11 mouse cellular contexts compared by ENCODE assay signal in the genomic region with DNA sequence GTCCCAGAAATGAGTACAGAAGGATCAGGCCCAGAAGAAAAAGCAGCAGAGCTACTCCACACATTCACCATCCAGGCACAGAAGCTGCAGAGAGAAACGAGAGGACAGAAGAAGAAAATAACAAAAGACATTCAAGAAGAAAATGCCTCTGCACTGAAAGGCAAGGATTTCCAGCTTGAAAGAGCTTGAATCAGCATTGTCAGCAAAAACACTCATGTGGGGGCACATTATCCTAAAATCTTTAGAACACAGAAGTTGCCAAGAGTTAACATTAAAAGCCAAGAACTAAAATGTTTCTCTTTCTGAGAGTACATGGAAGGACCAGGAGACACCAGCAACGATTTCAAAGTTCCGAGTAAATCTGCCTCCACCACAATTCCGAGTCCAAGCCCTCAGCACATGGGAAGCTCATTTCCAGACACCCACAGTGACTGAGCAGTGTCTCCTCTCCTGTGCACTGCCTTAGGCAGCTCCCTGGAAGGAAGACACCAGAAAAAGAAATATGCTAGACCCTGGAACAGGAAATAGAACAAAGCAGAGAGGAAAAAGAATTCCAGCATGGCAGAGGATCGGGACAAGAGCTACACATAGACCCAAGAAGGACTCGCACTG.
"Had no signal": no experiment of that assay in that cellular context is flagged by ENCODE, and none has a peak within 500 bp of the region (broad histone marks: within the 10 kb centered on the region; RNA-seq: fewer than 3 reads in every experiment).

No protein-coding gene starts in this region.

- H3K4me3 ChIP-seq: limb, embryonic 15.5 days; liver, embryonic 12.5 days had no signal

- ATAC-seq: liver, embryonic 12.5 days had no signal

- H3K27me3 ChIP-seq: limb, embryonic 15.5 days; liver, embryonic 12.5 days had no signal

- DNase-seq: kidney, postnatal 36 days; lung, embryonic 14.5 days; lung, postnatal 10 days; lung, postnatal 4 days; right cerebral cortex, postnatal 25 days; thymus, postnatal 4 days had no signal

- H3K27ac ChIP-seq: kidney, postnatal 0 days; limb, embryonic 15.5 days; liver, embryonic 12.5 days; stomach, postnatal 0 days had no signal

- H3K9me3 ChIP-seq: limb, embryonic 15.5 days; liver, embryonic 12.5 days had no signal

- H3K9ac ChIP-seq: limb, embryonic 15.5 days; liver, embryonic 12.5 days; lung, embryonic 14.5 days had no signal

- H3K36me3 ChIP-seq: limb, embryonic 15.5 days; liver, embryonic 12.5 days had no signal

- H3K4me2 ChIP-seq: limb, embryonic 15.5 days; liver, embryonic 12.5 days; lung, embryonic 14.5 days; midbrain, embryonic 11.5 days had no signal
